Mouse (Mus musculus) forebrain, embryonic 11.5 days (tissue): ENCODE data around the gene Coro1c. TPM values are rescaled to one million over a fixed set of nuclear protein-coding genes. Genes with fewer than 3 reads are reported as not detected.
"Not testable (repeated sequence)": the region's sequence is repeated elsewhere in the genome, so short reads cannot be mapped to it uniquely, and the experiment has no call there.

ENCODE experiments used
- ATAC-seq: fragments of 200-750 bp; cut with Nextera tagmentation; replicated peaks from 2 replicates; pipeline ENCODE4 v1.8.0; 2017; ENCODE audit warnings: moderate TSS enrichment; ENCODE audit not compliant: low FRiP score
- DNase-seq: peaks from one replicate; pipeline ENCODE4 v3.0.0-alpha.2; 2017; ENCODE audit warnings: low spot score
- H3K27ac ChIP-seq: fragments of 300-500 bp; sonication (generic); 2 replicates; pipeline ENCODE4 v1.5.1; 2014; ENCODE audit warnings: low read depth, low read length
- H3K27me3 ChIP-seq: fragments of 300-500 bp; sonication (generic); 2 replicates; pipeline ENCODE4 v1.6.1; 2014; ENCODE audit warnings: mild to moderate bottlenecking, low read length, mixed read lengths; ENCODE audit not compliant: control insufficient read depth, insufficient read depth
- H3K36me3 ChIP-seq: fragments of 300-500 bp; sonication (generic); 2 replicates; pipeline ENCODE4 v1.6.1; 2014; ENCODE audit warnings: mild to moderate bottlenecking, low read length, moderate library complexity, mixed read lengths; ENCODE audit not compliant: control insufficient read depth, insufficient read depth
- H3K4me1 ChIP-seq: fragments of 300-500 bp; sonication (generic); replicated peaks from 2 replicates; pipeline ENCODE4 v1.6.1; 2014; ENCODE audit warnings: low read length, mixed read lengths; ENCODE audit not compliant: control insufficient read depth, insufficient read depth
- H3K4me2 ChIP-seq: fragments of 300-500 bp; sonication (generic); 2 replicates; pipeline ENCODE4 v1.6.1; 2014; ENCODE audit warnings: low read depth, mild to moderate bottlenecking, low read length, moderate library complexity, mixed read lengths; ENCODE audit not compliant: severe bottlenecking
- H3K4me3 ChIP-seq: fragments of 300-500 bp; sonication (generic); 2 replicates; pipeline ENCODE4 v1.5.1; 2014; ENCODE audit warnings: low read depth, low read length
- H3K9ac ChIP-seq: fragments of 300-500 bp; sonication (generic); 2 replicates; pipeline ENCODE4 v1.6.1; 2014; ENCODE audit warnings: low read length
- H3K9me3 ChIP-seq: fragments of 300-500 bp; sonication (generic); 2 replicates; pipeline ENCODE4 v1.6.1; 2016; ENCODE audit warnings: low read length, mixed read lengths; ENCODE audit not compliant: control insufficient read depth
- WGBS: fragments of 180-500 bp; shearing (Covaris S2); extraction: QIAGEN DNeasy Blood & Tissue Kit; methylation state at CpG from one replicate; pipeline ENCODE4 v1.1.7; 2014; 5-methylcytosine and 5-hydroxymethylcytosine counted together
- polyA plus RNA-seq: library from polyadenylated mRNA; unstranded; fragments of >200 nt; fragmentation: Nextera tagmentation; extraction: Ambion mirVana; gene quantifications from 2 replicates; pipeline ENCODE4 v1.2.1, GENCODE M21; 2014

Coro1c gene
- polyA plus RNA-seq, 1 experiment from 2014 or later = 231 TPM

DNA sequence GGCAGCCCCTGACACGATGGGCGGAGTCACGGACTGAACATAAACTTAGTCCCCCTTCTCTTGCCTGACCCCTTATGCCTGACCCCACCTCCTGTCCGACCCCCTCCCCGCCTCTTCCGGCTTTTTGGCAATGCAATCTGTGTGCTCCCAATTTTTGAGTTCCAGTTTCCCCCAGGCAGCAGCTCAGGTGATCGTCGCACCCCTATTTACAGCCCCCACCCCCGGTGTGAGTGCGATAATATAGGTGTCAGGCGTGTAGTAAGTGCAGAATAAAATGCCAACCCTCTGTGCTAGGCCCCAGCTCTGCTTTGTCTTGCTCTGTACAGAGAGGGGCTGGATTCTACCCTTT is 93.5 kb downstream of the Coro1c start:
- DNase-seq = no peak
- H3K27me3 ChIP-seq = no peaks in the 10 kb centered on the region
- no peak overlapping the region for H3K4me3 ChIP-seq
- ATAC-seq = no peak
- H3K9ac ChIP-seq = no peak overlapping the region
- H3K4me1 ChIP-seq = peaks cover 3% of the 10 kb centered on the region; the same call in 1 of the 2 replicates
- H3K36me3 ChIP-seq = no peaks in the 10 kb centered on the region
- no peak overlapping the region for H3K4me2 ChIP-seq
- 53% methylated on average over 11 of the region's 11 CpGs for WGBS
- H3K9me3 ChIP-seq = no peaks in the 10 kb centered on the region; the same call in 1 of the 2 replicates
- no peak overlapping the region for H3K27ac ChIP-seq

DNA sequence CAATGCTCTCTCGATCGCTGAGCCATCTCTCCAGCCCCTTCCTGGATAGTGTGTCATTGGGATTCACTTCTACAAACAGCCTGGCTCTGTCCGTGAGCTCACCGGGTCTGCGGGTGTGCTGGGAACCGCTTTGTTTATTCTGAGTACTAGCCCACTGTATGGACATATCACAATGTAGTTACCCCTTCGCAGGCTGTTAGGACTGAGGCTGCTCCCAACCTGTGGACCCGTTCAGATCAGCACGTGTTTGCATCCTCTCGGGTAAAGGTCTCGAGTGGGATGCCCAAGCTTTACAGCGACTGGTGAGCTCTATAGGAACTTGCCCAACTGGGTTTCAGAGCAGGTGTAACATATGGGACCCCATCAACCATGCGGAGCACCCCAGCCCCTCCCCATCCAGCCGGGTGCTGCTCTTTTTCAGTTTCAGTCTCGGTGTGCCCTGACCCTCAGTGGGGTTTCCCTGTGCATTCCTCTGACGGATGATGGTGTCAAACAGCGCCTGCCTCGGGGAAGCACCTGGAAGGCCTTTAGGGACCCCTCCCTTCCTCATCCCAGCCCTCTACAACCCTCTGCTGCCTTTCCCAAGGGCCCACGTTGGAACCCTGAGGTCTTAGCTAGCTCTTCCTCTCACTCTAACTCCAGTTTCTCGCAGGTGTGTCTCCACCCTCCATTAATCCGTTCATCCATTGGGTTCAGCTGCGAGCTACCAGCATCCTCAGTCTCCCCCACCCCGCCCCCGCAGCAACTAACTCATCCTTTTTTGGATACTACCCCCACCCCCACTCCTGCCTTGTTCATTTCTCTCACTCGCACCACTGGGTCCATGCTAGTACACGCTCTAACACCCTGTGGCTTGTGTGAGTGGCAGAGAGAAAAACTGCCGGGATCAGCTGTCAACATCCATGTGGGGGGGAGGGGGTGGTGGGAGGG is 94.2 kb downstream of the Coro1c start:
- Histone ChIP-seq H3K27ac (no peak overlapping the region), H3K4me1 (peaks cover 3% of the 10 kb centered on the region; the same call in 1 of the 2 replicates), H3K36me3 (no peaks in the 10 kb centered on the region), H3K27me3 (no peaks in the 10 kb centered on the region), H3K9me3 (no peaks in the 10 kb centered on the region; the same call in 1 of the 2 replicates), H3K4me3 (no peak overlapping the region), H3K9ac (no peak overlapping the region), H3K4me2 (no peak overlapping the region)
- whole genome bisulfite sequencing = 39% methylated on average over 27 of the region's 27 CpGs
- no peak for ATAC-seq
- no peak for DNase-seq

DNA sequence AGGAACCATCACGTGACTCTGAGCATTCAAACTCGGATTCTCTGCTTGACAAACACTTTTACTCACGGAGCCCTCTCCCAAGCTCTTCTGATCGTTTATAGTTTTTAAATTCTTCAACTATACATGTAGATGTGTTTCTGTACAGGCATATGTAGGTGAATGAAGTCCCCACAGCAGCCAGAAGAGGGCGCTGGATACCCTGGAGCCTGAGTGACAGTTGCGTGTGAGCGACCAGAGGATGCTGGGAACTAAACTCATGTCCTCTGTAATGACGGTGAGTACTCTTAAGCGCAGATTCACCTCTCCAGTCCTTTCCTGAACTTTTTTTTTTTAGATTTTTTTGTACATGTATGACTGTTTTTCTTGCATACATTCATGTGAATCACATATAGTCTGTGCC is 95.0 kb downstream of the Coro1c start:
- no peak for ATAC-seq
- WGBS = 29% methylated on average over 9 of the region's 9 CpGs

DNA sequence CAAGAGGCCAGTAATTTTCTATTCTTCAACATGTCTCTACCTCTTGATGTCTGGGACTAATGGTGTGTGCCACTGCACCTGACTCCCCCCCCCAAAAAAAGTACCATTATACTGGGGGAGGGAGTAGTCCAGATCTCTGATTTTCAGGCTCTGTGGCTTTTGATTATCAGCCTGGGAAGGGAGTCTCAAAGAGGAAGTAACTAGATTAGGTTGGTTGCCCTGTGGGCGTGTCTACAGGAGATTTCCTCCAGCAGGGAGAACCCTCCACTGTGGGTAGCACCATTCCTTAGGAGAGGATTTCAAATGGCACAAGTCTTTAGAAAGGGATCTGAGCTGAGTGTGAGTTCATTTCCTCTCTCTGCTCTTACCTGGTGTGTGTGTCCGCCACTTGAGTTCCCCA is 95.9 kb downstream of the Coro1c start:
- WGBS = 93% methylated on average over 2 of the region's 2 CpGs
- no peak overlapping the region for H3K4me3 ChIP-seq
- no peak overlapping the region for H3K27ac ChIP-seq
- H3K27me3 ChIP-seq = no peaks in the 10 kb centered on the region
- no peak overlapping the region for H3K9ac ChIP-seq
- DNase-seq (no peak), ATAC-seq (no peak)
- H3K36me3 ChIP-seq = no peaks in the 10 kb centered on the region
- H3K4me1 ChIP-seq = peaks cover 3% of the 10 kb centered on the region; the same call in 1 of the 2 replicates
- H3K4me2 ChIP-seq = no peak overlapping the region
- no peaks in the 10 kb centered on the region; the same call in 1 of the 2 replicates for H3K9me3 ChIP-seq

More for the DNA sequence above, 95.0 kb downstream of the Coro1c start:
- Histone ChIP-seq H3K36me3 (no peaks in the 10 kb centered on the region), H3K27me3 (no peaks in the 10 kb centered on the region), H3K4me2 (no peak overlapping the region), H3K4me3 (no peak overlapping the region), H3K9me3 (no peaks in the 10 kb centered on the region; the same call in 1 of the 2 replicates), H3K27ac (no peak overlapping the region), H3K9ac (no peak overlapping the region), H3K4me1 (peaks cover 3% of the 10 kb centered on the region; the same call in 1 of the 2 replicates)
- no peak for DNase-seq

DNA sequence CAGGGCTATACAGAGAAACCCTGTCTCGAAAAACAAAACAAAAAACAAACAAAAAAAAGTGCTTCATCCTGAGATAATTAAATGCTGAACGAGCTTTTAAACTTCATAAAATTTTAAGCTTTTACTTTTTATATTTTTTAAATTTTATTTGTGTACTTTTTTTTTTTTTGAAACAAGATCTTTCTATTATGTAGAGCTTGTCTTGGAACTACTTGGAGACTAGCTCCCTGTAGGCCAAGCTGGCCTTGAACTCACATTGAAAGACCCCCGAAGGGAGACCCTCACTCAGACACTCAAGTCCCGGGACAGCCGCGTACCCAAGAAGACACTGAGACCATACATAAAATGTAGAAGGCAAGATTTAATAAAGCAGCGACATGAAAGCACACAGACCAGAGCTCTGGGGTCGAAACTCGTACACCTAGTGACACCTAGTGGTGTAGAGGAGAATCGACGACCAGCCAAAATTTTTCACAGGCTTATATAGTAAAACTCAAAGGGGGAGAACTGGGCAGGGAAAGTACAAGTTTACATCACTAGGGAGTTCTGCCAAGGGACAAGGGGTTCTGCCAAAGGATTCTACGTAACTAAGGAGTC is 96.6 kb downstream of the Coro1c start:
- not testable (repeated sequence) for H3K9me3 ChIP-seq, H3K4me3 ChIP-seq, DNase-seq, ATAC-seq, H3K27ac ChIP-seq, H3K4me2 ChIP-seq, H3K9ac ChIP-seq, H3K27me3 ChIP-seq, H3K36me3 ChIP-seq, H3K4me1 ChIP-seq
- 25% methylated on average over 11 of the region's 12 CpGs for WGBS

DNA sequence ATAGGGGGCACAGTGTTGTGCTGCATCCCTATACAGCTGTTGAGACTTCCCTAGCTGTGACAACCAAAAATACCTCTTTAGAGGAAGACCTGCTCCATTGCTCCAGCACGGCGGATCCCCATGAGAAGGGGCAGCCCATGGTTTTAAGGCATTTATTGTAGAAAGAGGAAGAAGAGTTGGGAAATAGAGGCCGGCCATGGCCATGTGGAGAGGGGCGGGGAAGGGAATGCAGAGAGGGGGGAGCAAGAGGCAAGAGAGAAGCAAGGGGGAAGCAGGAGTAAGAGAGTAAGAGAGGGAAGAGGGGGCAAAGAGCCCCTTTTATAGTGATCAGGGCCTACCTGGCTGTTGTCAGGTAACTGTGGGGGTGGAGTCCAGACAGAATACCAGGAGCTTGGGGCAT is 98.4 kb downstream of the Coro1c start:
- ATAC-seq (no peak), DNase-seq (no peak)
- H3K27me3 ChIP-seq = no peaks in the 10 kb centered on the region
- H3K9me3 ChIP-seq = no peaks in the 10 kb centered on the region; the same call in 1 of the 2 replicates
- H3K36me3 ChIP-seq = no peaks in the 10 kb centered on the region
- WGBS = 93% methylated on average over 4 of the region's 4 CpGs
- no peak overlapping the region for H3K27ac ChIP-seq
- H3K4me2 ChIP-seq = no peak overlapping the region
- H3K9ac ChIP-seq = no peak overlapping the region
- no peak overlapping the region for H3K4me3 ChIP-seq
- no peaks in the 10 kb centered on the region for H3K4me1 ChIP-seq

DNA sequence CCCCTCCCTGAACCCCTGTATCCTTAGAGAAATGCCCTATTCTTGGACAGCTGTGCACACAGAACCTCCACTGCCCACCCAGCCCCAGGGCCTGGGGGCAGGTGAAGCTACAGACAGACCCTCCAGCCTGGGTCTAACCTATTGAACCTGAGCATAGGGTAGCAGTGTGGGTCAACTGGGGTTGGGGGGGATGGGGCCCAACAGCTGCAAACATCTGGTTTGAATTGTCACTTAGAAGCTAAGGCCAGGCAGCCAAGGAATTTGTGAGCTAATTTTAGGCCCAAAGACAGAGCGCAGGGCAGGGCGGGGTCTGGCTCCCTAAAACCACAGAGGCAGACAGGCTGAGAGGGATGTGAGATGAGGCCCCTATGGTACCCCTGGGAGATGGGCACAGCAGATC is 100.4 kb downstream of the Coro1c start:
- H3K27me3 ChIP-seq = no peaks in the 10 kb centered on the region
- H3K4me3 ChIP-seq = no peak overlapping the region
- H3K4me1 ChIP-seq = no peaks in the 10 kb centered on the region
- DNase-seq (no peak), ATAC-seq (no peak)
- H3K9me3 ChIP-seq = no peaks in the 10 kb centered on the region; the same call in 1 of the 2 replicates
- H3K36me3 ChIP-seq = no peaks in the 10 kb centered on the region
- no peak overlapping the region for H3K4me2 ChIP-seq
- no peak overlapping the region for H3K27ac ChIP-seq
- no peak overlapping the region for H3K9ac ChIP-seq
- WGBS = 79% methylated on average over 2 of the region's 2 CpGs

DNA sequence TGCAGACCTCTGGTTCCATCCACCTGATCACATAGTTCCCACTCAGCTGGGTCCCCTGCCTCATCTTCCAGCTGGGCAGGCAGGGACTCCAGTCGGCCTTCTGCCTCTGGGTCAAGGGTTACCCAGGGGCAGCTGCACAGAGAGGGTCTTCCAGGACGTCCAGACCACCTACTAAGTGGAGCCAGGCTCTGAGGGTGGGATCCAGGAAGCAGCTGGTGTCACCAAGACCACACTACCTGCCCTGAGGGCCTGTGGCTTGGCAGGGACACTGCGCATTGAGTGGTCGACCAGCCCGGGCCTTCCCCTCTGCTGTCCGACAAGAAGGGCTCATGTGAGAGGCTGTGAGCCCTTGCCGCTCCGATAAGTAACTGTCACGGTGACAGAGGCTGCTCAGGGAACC is 100.8 kb downstream of the Coro1c start:
- Histone ChIP-seq H3K27ac (no peak overlapping the region), H3K9ac (no peak overlapping the region), H3K36me3 (no peaks in the 10 kb centered on the region), H3K4me2 (no peak overlapping the region), H3K9me3 (no peaks in the 10 kb centered on the region; the same call in 1 of the 2 replicates), H3K4me3 (no peak overlapping the region), H3K27me3 (no peaks in the 10 kb centered on the region), H3K4me1 (no peaks in the 10 kb centered on the region)
- 65% methylated on average over 9 of the region's 9 CpGs for WGBS
- no peak for ATAC-seq
- DNase-seq = no peak
